Mouse (Mus musculus): ENCODE data around the gene Rft1.

Gene Rft1

DNA sequence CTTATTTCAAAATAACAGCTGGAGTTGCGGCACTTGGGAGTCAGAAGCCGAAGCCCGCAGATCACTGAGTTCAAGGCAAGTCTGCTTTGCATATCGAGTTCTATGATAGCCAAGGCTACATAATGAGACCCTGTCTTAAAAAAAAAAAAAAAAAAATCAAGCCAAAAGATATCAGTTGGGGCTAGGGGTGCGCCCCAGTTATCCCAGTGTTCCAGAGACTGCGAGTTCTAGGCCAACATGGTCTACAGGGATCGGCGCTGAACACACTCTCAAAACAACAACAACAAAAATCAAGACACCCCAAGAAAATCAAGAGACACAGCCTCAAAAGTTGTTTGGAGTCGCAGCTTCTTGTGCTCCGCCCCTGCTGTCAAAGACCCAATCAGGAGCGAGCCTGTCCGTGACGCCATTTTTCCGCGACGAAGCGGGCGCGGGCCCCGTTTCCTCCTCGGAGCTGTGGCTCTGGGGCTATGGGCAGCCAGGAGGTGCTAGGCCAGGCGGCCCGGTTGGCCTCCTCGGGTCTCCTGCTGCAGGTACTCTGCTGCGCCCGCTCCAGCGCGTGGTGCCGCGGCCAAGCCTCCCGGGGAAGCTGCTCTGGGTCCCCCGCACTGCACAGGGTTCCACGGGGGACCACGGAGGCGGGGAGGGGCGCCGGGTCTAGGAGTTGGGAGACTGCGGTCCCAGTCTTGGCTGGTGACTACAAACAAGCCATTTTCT lies at the start of gene Rft1:
Gene Rft1, plus strand, starts transcription at position 418 of the 717 bp plus-strand sequence.
- DNase-seq: peak; percentile 99

DNA sequence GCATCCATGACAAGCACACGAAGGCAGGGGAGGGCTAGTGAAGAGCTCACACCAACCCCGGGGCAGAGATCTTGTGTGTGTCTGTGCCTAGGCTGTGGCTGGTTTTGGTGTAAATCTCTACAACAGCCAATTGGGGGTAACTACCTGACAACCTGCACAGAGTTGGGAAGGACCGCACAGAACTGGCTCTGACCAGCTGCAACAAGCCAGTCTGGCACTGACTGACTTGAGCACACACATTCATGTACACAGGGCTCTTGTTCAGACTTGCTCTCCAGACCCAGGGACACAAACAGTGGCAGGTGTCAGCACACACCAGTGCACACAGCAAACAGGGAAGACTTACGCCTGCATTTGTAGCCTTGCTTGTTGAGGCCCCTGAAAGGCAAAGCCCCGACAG lies 47.3 kb upstream of the Rft1 start:
- no peak for DNase-seq

DNA sequence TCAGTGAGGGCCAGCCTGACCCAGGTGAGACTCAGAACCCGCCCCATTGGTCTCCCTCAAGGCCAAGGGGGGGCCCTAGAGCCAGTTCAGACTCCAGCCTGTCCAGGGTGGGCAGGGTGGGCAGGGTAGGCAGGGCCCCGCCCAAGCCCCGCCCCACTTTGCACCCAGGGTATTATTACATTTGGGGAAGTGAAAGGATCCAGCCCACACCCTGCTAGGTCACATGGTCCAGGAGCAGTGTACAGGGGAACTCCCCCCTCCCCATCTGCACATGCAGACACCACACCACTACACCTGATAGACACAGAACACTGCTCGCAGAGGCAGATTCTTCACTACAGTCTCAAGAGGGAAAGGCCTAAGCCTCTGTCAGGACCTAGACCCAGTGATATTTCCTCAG lies 46.5 kb upstream of the Rft1 start:
- DNase-seq: no peak

GRCm38 (mm10) chr14:30608176-30608575 lies 46.0 kb upstream of the Rft1 start:
- no peak for DNase-seq

- DNase-seq: no peak
Observed at GRCm38 (mm10) chr14:30609499-30609898, 44.7 kb upstream of the Rft1 start.

DNA sequence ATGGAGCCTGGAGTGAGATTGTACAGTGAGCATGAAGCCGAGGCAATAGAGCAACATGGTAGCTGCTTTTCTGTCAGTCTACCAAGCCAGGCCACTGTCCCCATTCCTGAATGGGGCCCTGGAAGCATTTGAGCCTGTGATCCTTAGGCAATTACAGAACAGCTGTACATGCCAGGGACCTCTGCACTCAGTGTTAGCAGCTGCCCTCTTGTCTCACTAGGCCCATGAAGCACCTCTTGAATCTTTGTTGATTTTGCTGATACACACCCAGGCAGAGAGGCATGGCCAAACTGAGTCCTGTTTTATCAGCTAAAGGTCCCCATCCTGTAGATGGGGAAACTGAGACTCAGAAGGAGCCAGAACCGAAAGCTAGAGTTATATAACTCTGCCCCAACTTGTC lies 43.9 kb upstream of the Rft1 start:
- DNase-seq: no peak

DNA sequence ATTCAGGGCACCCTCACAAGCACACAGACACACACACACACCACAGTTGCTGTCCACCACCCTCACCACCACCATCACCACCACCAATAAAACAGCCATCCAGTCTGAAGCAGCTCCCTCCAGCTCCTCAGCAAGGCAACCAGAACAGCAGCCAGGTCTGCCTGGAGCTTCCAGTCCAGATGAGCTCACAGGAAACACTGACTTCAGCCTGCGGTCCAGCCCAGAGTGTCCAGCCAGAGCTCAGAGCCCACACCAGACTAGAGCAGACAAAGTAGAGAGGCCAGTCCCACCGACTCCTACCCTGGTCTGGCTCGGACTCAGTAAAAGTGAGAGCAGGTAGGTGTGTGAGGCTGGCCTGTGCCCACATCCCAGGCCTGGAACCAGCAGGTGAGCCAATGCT lies 43.2 kb upstream of the Rft1 start:
- DNase-seq: no peak

DNA sequence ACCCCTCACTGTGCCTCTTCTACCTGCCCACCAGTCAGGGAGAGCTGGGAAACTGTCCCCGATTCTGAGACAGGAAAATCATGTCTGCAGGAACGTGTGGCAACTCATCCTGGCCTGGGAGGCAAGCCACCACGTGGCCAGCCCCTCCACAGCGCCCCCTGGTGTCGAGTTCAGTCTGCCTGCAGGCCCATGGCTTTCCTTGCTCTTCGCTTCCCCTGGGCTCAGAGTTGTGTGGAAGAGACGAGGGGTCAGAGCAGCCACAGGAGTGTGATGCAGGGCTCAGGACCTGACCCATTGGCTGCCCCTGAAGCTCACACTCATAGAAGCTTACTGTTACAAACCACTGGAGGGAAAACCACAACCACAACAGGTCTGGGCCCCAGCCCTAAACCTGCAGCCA lies 41.6 kb upstream of the Rft1 start:
- peak; percentile 85 for DNase-seq

GRCm38 (mm10) chr14:30612962-30613715 lies 41.0 kb upstream of the Rft1 start:
- DNase-seq: no peak

DNA sequence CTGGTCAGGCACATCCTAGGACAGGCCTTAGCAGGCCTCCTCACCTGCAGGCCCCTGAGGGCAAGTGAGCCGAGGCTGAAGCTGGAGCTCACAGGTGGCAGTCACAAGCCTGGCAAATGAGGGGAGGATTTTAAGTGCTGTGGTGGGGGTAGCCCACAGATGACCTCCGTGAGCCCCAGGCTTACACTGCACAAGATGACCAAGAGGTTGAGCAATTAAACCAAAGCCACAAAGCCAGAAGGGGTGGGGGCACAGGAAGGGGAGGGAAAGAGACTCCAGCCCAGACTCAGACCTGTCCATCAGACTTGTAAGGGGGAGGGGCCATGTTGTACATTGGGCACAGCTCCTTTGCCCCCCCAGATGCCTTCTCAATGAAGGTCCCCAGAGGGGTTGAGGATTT lies 37.4 kb upstream of the Rft1 start:
- no peak for DNase-seq

DNA sequence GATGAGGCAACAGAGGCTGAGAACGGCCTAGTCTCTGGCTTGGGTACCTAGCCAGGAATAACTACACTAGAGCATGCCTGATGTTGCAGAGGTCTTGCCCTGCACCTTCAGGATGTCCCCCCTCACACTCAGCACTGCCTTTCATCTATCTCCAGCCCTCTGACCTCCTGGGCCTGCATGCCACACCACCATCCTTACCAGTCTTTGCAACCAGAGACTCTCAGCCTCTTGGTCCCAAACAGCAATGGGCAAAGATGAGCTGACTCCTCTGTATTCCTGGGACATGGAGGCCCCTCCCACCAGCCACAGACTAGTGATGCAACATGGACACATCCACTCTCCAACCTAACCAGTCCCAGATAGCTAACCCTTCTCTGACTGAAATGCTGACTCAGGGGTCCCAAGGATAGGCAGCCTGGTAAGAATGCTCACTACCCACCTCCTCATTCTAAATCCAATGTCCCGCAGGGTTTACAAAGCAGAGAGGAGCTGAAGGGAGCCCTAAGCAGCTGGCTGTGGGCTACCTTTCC lies 35.3 kb upstream of the Rft1 start:
- no peak for DNase-seq

- no peak for DNase-seq
Observed at GRCm38 (mm10) chr14:30619982-30620578, 34.1 kb upstream of the Rft1 start.

- no peak for DNase-seq
Observed at GRCm38 (mm10) chr14:30622130-30622529, 32.0 kb upstream of the Rft1 start.

DNA sequence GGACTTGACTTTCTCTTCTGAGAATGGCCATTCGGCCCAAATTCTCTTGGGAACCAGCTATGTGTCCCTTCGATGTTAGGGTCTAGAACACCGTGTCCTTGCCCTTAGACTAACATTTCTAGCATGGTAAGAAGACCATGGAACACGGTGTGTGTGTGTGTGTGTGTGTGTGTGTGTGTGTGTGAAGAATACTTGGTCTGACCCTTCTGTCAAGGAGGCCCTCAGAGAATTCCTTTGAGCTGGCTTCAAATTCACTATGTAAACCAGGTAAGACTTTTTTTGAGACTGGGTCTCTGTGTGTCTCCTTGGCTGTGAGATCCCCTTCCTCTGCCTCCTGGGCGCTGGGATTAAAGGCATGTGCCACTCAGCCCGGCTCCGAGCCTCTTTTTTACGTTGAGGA lies 31.6 kb upstream of the Rft1 start:
- DNase-seq: no peak

DNA sequence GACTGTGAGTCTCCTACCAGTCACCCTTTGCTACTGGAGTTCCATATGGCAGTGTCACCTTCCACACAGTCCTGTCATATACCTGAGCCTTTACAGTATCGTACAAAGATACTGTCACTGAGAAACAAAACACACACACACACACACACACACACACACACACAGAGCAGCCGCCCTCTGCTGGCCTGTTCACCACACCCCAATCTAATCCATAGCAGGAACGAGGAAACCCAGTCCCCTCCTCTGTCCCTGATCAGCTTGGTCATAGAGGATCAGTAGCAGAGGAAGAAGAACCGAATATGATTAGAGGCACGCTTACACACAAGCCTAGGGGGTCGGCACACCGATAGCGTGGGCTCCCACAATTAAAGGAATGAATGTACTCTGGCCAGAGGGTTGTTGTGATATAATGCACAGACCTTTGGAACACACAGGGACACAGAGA lies 29.9 kb upstream of the Rft1 start:
- no peak for DNase-seq

GRCm38 (mm10) chr14:30625131-30625807 lies 28.9 kb upstream of the Rft1 start:
- DNase-seq: no peak

DNA sequence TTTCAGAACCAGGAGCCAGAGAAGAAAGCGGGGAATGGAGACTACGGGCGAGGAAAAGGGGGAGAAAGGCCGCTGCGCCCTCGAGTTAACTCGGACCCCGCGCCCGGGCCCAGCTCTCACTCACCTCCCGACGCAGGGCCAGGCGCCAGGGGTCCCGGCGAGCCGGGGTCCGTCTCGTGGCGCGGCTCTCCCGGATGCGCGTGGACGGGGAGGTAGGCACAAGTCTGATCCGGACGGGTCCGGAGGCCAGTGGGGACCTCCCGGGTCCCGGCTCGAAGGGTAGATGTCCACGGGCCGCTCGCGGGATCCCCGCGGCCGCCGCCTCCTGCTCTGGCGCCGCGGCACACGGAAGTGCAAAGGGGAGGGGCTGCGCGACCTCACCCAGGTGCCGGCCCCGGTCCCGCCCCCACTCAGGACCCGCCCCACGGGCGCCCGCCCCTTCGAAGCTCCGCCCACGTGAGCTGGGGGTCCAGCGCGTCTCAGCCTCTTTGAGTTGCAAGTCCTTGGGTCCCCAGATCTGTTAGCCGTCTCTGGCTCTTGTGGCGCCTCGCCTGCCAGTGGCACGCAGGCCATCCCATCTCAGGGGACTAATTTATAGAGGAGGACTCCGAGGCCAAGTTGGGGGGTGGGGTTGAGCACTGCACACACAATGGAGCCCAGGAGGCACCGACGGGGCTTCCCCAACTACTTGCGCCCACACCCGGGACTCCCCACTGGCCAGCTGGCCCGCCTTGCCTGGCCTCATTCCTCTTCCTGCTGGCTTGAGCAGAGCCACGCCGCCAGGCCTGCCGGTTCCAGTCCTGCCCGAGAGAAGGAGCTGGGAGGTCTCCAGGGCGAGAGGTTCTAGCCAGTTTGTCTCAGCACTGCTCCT lies 28.1 kb upstream of the Rft1 start, which contains the start of gene Prkcd:
Gene Prkcd, minus strand, starts transcription at position 355 of the 871 bp plus-strand sequence.
- peak; percentile 60 for DNase-seq

- no peak for DNase-seq
Observed at GRCm38 (mm10) chr14:30626756-30627742, 27.1 kb upstream of the Rft1 start.

DNA sequence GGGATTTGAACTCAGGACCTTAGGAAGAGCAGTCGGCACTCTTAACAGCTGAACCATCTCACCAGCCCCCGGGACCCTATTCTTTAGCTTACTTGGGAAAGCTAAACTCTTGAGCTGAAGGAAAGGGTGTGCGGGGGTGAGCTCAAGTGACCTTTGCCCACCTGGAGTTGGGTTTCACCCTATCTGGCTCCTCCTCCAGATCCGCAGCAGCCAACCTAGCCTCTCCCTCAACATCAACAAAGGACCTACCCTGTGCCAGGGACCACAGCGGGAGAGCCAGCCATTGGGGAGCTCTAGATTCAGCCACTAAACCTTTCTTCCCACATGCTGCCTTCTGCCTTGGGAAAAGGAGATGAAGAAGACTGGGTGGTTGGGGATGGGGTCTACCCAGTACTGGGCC lies 25.9 kb upstream of the Rft1 start:
- no peak for DNase-seq

DNA sequence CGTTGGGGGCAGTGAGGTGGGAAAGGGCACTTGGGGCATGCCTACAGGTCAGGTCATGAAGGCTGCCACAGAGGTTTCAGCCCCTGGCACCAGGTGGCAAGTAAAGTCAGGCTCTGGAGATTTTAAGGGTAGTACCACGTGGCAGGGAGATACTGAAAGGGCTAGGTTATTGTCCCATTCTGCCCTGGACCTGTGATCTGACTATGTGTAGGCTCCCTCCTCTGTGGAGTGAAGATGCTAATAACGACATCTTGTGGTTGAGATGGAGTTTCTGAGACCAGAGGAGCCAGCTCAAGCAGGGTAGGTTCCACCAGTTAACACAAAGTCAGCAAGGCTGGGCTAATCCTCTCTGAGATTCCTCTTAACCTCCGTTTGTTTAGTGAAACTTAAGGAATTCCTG lies 24.3 kb upstream of the Rft1 start:
- DNase-seq: no peak

All from right cerebral cortex, postnatal 14 days (tissue).